Mouse (Mus musculus) bone marrow macrophage, adult 2 months (primary cell): Measurements from ENCODE around the gene Tgfbrap1.

ENCODE experiments used
- CTCF ChIP-seq: IDR thresholded peaks from 2 replicates; pipeline ENCODE4 v1.5.1; 2012; ENCODE audit warnings: low read depth, mild to moderate bottlenecking, low read length, moderate library complexity
- POLR2A ChIP-seq: IDR thresholded peaks from 2 replicates; pipeline ENCODE4 v1.6.1; 2012; ENCODE audit warnings: mild to moderate bottlenecking, low read depth, low read length, borderline replicate concordance

DNA sequence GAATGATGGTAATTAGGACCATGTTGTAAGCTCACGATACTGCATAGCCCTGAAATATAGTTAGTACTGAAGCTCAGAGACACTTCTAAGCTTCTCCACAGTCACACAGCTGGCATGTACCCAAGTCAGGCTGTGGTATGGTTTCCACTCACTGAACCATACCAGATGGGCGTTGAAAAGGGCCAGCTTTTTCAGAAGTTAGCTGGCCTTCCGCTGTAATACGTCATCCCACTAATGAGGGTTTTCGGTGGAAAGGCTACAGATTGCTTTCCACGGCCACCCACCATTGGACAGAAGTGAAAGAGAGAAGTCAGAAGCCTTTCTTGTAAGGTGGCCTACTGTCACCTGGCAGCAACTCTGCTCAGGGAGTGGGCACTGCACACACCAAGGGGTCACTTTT lies 44.4 kb upstream of the Tgfbrap1 start:
- TF ChIP-seq POLR2A (no peak), CTCF (no peak)
